Mouse (Mus musculus) small intestine, adult 2 months (tissue): Measurements from ENCODE around the gene Adssl1.

ENCODE experiments used
- CTCF ChIP-seq: fragments of 200-500 bp; IDR thresholded peaks from 2 replicates; pipeline ENCODE4 v1.5.1; 2012; ENCODE audit warnings: low read depth, mild to moderate bottlenecking, control low read depth, inconsistent platforms, low read length, moderate library complexity, mixed read lengths; ENCODE audit not compliant: insufficient replicate concordance, insufficient read length; ENCODE audit errors: extremely low read depth
- POLR2A ChIP-seq: fragments of 200-500 bp; IDR thresholded peaks from 2 replicates; pipeline ENCODE4 v1.6.1; 2012; ENCODE audit warnings: low read depth, mild to moderate bottlenecking, control low read depth, inconsistent platforms, low read length, moderate library complexity

DNA sequence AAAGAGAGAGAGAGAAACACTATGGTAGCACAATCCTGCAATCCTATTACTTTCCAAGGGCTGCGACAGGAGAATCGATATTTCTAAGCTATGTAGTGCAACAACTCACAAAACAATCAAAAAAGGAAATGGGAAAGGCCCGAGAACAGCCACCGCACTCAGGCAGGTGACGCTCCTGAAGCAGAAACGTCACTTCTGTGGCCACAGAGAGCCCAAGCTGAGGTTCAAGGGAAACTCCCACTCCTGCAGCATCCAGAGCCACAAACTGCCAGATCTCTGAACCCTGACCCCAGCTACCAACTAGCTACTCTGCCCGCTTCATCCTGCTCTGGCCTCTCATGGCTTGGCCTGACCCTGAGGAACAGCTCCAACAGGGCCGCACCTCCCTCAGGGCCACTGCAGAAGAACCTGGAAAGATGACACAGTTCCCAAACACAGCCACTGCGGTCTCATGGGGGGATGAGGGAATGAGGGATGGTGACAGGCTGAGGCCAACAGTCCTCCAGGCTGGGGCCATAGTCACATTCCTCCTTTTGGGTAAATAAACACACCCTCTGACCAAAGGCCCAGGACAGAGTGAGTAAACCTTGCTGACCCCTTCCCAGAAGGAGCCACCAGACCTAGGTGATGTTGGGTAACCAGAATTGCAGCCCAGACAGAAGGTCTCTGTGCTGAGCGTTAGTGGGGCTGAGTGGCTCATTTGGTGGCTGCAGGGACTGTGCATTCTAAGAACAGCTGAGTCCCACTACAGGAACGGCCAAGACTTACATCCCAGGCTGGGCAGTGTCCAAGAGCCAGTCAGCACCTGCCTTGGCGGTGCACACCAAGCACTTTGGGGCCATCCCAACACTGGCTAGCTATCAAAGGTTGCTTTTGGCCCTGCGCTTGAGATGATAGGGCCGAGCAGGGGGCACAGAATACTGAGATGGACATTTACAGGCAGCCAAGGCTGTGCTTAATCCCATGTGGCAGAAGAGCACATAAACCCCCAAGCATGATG is 32.4 kb upstream of the Adssl1 start:
- TF ChIP-seq POLR2A (no peak), CTCF (no peak)
